Mouse (Mus musculus): ENCODE measurements around the gene Cadm4. TPM values are rescaled to one million over a fixed set of nuclear protein-coding genes. Genes with fewer than 3 reads are reported as not detected.
"Not testable (repeated sequence)": the region's sequence is repeated elsewhere in the genome, so short reads cannot be mapped to it uniquely, and the experiment has no call there.

Gene Cadm4
- total RNA-seq, 2 experiments from 2014 or later: not detected

DNA sequence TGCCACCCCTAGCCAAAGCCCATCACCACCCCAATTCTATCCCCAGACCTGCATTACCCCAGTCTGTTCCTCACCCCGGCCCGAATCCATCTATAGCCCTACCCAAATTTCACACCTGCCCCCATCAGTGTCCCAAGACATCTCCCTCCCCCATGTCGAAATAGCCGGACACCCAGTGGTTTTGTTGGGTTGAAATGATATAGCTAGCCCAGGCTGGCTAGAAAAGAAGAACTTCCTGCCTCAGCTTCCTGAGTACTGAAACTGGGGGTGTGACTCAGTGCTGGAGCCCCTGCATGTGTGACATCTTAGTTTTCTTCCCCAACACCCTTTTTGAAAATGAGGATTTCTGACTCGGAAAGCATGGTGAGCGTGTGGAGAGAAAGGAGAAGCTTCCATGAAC lies 15.0 kb upstream of the Cadm4 start:
- peak; percentile 35 for ATAC-seq (replicated peaks; ENCODE audit: poor library complexity)

DNA sequence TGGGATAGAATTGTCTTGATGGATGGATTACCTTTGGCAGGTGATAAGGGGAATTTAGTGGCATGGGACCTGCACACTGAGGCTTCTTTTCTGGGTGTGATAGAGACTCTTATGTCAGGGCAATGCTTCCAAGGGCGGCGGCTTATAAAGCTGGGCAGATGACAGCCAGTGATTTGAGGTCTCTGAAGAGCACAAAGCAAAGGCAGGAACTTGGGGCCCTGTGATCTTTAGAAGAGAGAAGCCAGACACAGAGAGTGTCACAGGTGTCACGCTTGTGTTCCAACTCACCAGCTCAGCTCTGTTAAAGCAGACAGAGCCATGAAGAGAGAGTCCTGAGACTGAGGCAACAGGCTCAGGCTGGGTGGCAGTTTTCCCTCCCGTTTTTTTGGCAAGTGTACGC lies 13.9 kb upstream of the Cadm4 start:
- ATAC-seq (replicated peaks; ENCODE audit: poor library complexity): no peak

DNA sequence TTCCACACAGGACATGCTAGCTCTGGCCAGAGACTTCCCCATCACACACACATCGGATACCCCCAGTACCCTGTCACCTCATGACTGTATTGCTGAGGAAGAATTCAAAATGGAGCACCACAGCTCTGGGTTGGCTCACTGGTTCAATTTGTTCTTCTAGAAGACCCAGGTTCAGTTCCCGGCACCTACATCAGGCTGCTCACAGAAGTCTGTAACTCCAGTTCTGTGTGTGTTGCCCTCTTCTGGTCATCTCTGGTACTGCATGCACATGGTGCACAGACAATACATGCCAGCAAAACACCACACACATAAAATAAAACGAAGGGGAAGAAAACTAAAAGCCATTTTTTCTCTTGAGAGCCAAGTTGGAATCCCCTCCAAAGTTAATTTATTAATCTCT lies 12.7 kb upstream of the Cadm4 start:
- ATAC-seq (replicated peaks; ENCODE audit: poor library complexity): no peak

DNA sequence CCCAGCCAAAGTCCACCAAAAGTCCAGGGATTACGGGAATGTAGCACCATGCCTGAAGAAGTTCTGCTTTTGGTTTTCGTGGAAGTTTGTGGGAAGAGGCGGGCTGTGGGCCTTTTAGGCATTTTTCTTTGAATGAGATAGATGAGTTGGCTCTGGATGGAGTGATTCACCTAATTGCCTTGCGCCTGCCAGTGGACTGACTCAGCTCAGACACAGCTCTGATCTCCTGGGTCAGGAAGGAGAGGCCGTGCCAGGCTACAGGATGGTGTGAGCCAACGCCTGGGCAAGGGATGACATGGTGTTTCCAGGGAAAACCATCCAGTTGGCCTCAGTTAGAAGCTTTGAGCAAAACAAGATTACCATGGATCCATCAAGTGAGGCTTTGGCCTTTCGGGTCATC lies 11.5 kb upstream of the Cadm4 start:
- ATAC-seq (replicated peaks; ENCODE audit: poor library complexity): no peak

DNA sequence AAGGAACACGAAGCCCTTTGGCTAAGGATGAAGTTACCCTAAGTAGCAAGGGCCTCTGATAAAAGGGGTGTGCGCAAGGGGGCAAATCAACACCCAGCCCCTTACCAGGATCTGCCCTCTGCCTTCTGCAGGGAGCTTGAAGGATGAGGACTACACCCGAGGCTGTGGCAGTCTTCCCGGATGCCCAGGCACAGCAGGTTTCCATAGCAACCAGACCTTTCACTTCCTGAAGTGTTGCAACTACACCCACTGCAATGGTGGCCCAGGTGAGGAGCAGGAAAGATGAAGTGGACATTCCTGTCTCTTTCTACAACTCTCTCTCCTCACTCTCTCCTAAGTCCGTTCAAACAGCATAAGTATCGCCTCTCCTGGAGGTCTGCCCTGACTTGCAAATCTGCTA lies 9.4 kb upstream of the Cadm4 start:
- ATAC-seq (replicated peaks; ENCODE audit: poor library complexity): no peak

DNA sequence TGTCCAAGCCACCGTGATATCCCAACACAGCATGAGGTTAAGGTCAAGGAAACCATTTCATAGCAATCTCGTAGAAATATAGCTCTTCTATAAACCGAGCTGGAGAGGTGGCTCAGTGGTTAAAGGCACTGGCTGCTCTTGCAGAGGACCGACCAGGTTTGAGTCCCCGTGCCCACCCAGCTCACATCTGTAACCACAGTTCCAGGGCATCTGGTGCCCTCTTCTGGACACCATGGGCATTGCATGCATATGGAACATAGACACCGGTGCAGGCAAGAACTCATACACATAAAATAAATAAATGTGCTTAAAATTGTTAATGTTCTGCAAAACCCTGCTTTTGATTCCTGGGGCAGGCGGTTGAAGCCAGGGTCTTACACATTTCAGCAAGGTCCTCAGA lies 8.9 kb upstream of the Cadm4 start:
- peak; percentile 67 for ATAC-seq (replicated peaks; ENCODE audit: poor library complexity)

DNA sequence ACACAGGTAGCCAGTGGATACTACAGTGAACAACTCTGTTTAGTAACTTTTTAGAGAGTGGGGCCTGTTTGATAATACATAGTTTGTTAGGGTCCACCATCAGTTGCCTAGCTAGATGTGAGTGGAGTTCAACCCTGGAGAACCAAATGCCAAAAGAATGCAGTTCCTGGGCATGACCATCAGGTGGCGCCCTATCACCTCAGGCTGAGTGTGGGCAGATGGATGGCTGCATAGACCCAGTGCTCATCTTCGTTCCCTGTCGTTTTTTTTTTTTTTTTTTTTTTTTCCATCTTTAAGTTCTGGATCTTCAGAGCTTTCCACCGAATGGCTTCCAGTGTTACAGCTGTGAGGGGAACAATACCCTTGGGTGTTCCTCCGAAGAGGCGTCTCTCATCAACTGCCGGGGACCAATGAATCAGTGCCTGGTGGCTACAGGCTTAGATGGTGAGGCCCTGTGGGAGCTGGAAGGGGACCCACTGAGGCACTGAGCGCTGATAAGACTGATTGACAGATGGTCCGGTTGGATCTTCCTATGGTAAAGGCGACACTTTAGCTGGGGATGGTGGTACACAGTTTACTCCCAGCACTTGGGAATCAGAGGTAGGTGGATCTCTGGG lies 7.8 kb upstream of the Cadm4 start:
- peak; percentile 89 for ATAC-seq (replicated peaks; ENCODE audit: poor library complexity)

DNA sequence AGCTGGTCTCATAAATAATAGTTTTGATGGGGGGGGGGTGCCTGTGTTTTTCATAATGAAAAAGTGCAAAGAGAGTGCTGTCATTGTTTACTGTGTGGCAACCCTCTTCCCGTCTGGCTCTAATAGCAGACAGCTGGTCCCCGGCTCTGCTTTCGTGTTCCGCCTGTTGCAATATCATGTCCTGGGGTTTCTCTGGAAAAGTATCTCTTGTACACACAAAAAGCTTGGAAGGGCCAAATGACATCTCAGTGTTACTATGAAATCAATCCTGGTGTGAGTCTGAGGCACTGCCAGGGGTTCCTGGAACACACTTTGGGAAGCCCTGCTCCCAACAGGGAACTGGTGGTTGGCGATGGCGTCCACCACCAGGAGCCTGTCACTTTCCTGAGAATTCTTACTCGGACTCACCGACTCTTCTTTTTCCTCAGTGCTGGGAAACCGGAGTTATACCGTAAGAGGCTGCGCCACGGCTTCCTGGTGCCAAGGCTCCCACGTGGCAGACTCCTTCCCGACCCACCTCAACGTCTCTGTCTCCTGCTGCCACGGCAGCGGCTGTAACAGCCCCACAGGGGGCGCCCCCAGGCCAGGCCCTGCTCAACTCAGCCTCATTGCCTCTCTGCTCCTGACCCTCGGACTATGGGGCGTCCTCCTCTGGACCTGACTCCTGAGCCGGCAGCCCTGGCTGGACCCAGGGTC lies 6.9 kb upstream of the Cadm4 start:
- no peak for ATAC-seq (replicated peaks; ENCODE audit: poor library complexity)

DNA sequence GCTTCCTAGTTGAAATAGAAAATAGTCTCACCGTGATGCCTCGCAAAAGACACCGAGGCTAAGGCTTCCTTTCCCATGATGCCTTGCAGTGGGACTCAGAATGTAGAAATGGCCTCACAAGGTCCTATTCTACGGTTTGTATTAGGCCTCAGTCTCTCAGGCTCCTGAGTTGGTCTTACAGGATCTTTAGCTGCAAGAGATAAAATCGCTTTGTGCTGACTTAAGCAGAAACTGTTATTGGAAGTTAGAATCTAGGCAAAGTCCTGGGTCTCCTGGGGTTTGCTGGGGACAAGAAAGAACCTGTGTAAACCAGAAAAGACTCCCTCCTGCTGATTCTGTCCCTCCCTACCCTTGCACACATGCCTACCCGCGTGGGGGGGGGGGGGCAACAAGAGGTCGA lies 5.5 kb upstream of the Cadm4 start:
- ATAC-seq (replicated peaks; ENCODE audit: poor library complexity): no peak

DNA sequence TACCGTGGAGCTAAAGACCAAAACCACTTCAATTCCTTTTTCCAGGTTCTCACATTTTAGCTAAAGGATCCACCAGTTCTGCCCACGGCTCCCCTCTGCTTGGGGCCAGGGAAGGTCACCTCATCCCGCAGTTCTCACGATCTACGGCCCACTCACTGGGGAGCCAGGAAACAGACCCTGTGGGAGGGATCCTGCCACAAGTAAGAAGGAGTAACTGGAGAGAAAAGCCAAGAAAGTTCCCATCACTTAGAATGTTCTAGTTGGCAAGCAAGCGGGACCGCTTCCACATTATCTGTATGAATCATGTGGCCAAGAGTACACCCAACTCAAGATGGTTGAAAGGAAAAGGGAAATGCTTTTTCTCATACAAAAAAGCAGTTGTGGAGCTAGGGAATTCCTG lies 5.0 kb upstream of the Cadm4 start:
- ATAC-seq (replicated peaks; ENCODE audit: poor library complexity): no peak

DNA sequence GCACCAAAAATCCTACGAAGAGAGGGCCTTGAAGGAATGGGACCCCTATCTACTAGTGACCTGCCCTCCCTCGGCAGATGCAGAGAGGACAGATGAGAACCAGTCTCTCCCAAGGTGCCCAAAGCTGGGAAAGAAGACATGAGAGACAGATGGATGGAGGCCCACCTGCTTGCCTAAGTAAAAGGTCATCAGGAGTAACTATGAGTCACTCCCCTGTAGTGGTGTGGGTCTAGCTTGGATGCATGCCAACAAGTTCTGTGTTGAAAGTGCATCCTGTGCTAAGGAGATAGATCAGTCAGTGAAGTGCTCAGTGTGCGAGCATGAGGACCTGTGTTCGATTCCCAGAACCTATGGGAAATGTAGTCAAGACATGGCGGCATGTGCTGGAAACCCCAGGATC lies 2.9 kb upstream of the Cadm4 start:
- no peak for ATAC-seq (replicated peaks; ENCODE audit: poor library complexity)

DNA sequence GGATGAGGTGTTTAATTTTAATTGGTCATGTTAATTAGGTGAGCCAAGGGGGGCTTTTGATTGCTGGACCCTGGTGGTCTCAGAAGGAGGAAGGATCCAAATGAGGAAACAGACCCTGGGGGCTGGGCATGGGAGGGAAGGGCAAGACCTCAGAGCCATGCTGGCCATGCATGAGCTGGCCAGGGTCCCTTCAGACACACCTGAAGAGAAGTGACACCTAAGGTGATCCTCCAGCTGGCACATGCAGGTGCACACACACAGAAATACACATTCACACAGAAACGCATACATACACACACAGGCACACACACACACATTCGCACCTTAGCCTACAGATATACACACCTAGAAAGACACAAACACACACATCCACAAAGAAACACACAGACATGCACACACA lies 2.1 kb upstream of the Cadm4 start:
- no peak for ATAC-seq (replicated peaks; ENCODE audit: poor library complexity)

DNA sequence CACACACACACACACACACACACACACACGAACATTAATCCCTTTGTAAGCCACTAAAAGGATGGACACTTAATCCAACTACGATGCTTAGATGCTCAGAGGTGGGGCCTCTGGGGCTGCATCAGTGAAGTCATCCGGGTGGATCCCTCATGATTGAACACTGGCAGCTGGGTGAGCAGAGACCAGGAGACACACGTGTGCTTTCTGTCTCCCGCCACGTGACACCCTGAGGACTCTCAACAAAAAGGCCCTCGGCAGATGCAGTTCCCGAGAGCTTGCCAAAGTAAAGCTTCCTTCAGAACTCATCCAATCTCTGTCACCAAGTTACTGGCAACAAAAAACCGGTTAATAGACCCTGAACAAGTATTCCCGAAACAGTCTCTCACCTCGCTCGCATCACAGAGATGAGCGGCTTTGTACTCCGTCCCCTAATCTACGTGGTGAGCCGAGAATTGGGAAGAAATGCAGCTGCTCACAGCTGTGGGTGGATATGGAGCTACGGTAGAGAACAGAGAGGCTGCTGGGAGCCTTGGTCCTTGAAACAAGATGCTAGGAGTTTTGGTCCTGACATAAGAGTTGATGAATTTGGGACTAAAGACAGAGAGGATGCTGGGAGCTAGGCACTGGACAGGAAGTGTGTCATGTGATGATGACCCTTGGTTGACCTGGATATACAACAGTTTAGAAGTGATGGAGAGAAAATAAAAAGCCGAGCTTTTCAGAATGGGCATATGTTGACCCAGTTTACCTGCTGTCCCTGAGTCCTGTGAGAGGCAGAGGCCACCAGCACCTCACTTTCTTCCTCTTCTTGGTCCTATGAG lies 1.5 kb upstream of the Cadm4 start:
- no peak for ATAC-seq (replicated peaks; ENCODE audit: poor library complexity)

DNA sequence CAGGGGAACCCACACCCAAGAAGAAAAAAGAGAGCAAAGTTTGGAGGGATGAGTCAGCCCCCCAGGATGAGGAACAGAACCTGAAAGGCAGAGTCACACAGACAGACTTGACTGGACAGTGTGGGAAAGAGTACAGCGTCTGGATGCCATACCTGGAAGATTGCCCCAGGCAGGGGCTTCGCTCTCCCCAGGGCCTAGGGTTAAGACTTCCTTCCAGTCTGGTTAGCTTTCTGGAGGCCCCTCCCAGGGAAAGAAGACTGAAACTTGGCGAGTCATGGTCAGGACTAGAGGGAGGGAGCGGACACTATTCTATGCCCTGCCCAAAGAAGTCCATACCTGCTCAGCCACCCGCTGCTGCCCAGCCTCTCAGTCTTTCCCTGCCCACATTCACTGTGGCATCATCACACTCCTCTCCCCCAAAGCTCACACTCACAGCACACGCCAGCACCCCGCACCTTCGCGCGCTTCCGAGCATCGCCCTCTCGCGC lies 793 bp upstream of the Cadm4 start:
- ATAC-seq (replicated peaks; ENCODE audit: poor library complexity): 0 out of 2 replicates have a peak, but pooled peaks have one; percentile 10

DNA sequence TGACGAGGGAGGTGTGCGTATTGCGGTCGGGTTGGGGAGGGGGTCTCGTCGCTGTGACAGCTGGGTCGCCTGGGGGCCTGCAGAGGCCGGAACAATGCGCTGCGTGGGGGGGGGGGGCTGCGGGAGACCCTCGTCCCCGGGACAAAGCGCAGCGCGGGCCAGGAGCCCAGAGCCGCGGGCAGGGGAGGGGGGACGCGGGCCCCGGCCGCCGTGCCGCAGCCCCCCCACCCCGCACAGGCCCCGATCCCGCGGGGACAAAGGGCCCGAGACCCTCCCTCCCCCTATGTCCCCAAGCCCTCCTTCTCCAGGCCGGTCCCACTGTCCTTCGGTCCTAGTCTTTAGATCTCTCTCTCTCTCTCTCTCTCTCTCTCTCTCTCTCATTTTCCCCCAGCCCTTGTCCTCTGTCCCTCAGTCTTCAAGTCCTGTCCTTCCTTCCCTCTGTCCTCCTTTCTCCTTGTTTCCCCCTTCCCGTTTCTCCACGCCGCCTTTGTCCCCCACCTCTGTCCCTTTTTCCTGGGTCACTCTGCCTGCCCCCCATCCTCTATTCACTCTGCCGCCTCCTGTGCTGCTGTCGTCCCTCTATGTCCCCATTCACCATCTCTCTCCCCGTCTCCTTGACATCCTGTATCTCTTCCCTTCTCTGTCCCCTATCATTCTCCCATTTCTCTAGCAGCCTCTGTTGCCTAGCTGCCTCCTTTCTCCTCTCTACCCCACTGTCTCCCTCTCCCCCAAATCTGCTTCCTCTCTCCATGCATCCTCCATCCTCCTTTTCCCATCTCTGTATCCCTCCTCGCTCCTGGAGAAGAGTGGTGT lies 591 bp downstream of the Cadm4 start:
- no peak for ATAC-seq (replicated peaks; ENCODE audit: poor library complexity)

DNA sequence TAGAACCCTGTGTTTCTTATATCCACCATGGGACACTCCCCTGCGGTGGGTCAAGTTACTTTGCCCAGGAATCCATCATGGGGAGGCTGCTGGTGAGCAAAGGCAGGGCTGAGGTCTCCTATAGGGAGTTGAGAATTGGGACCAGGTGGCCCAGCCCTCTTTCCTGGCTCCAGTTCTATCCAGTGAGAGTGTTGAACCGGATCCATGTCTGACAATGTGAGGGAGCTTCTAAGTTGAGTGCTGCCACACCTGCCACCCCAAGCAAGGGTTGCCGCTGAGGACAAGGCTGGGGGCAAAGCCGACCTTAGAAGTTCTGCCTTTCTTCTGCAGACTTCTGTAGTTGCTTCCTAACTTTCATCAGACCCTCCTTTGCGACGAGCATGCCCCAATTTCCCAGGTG lies 1.5 kb downstream of the Cadm4 start:
- not testable (repeated sequence) for ATAC-seq (replicated peaks; ENCODE audit: poor library complexity)

DNA sequence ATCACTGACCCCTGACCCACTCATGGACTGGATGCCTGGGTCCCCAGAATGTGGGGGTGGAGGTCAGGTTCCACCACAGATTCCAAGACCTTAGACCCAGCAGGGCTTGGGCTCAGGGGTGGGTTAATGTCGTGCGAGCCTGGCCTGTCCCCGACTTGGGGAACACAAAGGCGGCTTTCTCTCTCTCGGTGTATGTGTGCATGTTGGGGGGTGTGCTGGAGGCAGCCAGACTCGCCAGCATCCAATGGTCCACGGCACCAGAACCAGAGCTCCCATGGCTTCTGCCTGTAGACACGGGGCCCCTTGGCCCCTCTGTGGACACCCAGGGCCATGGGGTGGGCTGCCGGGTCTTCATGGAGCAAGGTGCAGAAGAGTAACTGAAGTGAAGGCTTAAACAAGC lies 3.7 kb downstream of the Cadm4 start:
- no peak for ATAC-seq (replicated peaks; ENCODE audit: poor library complexity)

DNA sequence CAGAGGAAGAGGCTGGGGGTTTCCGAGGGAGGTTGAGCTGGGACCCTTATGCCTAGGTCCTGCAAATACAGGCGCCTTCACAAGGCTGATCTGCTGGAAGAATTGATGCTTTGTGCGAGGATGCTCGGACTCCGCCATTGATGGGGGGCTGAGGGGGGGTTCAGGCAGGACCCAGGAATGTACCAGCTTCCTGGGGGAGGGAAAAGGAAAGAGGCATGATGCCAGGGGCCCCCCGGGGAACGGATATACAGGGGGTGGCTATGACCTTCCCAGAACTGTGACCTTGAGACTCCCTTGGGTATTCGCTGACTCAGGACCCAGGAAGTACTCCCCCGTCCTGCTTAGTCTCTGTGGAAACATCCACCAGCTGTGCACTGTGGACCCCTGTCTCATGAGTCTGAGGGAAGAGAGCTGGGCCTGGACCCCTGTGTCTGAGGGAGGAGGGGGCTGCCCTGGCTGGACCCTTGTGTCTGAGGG lies 4.9 kb downstream of the Cadm4 start:
- ATAC-seq (replicated peaks; ENCODE audit: poor library complexity): no peak

DNA sequence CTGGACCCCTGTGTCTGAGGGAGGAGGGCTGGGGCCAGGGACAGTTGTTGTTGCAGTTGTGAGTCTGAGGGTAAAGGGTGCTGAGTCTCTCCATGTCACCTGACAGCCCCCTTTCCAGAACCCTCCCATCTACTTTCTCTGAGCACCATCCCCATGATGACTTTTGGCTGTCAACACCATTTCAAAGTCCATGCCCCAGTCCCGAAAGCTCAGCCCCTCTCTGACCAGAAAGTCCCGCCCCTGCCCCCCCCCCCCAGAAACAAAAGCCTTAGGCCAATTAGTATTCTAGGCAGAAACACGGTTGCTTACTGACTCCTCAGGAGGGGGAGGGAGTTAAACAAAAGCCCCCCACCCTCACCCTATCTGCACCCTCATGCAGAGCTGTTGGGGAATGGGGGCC lies 5.6 kb downstream of the Cadm4 start:
- no peak for ATAC-seq (replicated peaks; ENCODE audit: poor library complexity)

DNA sequence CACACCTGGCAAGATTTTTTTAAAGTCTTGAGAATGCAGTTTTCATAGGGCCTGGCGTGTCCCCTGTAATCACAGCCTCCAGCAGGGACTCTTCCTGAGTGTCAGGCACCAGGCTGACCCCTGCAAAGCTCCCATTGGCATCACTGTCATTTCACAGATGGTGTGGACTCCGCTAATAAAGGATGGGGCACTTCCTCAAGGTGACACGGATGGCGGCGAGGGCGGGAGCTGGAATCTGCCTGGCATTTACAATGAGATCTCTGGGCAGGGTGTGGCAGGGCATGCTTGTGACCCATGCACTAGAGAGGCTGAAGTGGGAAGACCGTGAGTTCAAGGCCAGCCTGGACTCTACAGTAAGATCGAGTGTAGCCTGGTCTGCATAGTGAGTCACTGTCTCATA lies 6.5 kb downstream of the Cadm4 start:
- ATAC-seq (replicated peaks; ENCODE audit: poor library complexity): no peak

All from megakaryocyte progenitor cell, adult 5-6 weeks (primary cell).